Mouse (Mus musculus) hindbrain, embryonic 16.5 days (tissue): ENCODE results near the gene Ptprf. TPM values are rescaled to one million over a fixed set of nuclear protein-coding genes. Genes with fewer than 3 reads are reported as not detected.

Experiments
- ATAC-seq: fragments of 200-750 bp; cut with Nextera tagmentation; 2 replicates; pipeline ENCODE4 v1.8.0; 2017; ENCODE audit warnings: moderate TSS enrichment, moderate library complexity
- H3K27ac ChIP-seq: fragments of 300-500 bp; sonication (generic); 2 replicates; pipeline ENCODE4 v1.5.1; 2014; ENCODE audit warnings: low read depth, mild to moderate bottlenecking, control low read depth, low read length, moderate library complexity
- H3K27me3 ChIP-seq: fragments of 300-500 bp; sonication (generic); replicated peaks from 2 replicates; pipeline ENCODE4 v1.6.1; 2014; ENCODE audit warnings: low read length; ENCODE audit not compliant: control insufficient read depth, insufficient read depth
- H3K36me3 ChIP-seq: fragments of 300-500 bp; sonication (generic); 2 replicates; pipeline ENCODE4 v1.6.1; 2014; ENCODE audit warnings: mild to moderate bottlenecking, low read length, moderate library complexity, mixed read lengths; ENCODE audit not compliant: control insufficient read depth, insufficient read depth
- H3K4me1 ChIP-seq: fragments of 300-500 bp; sonication (generic); 2 replicates; pipeline ENCODE4 v1.6.1; 2014; ENCODE audit warnings: low read depth, low read length; ENCODE audit not compliant: control insufficient read depth, insufficient read depth
- H3K4me2 ChIP-seq: fragments of 300-500 bp; sonication (generic); 2 replicates; pipeline ENCODE4 v1.6.1; 2014; ENCODE audit warnings: mild to moderate bottlenecking, low read length, control low read depth, moderate library complexity
- H3K4me3 ChIP-seq: fragments of 300-500 bp; sonication (generic); 2 replicates; pipeline ENCODE4 v1.5.1; 2014; ENCODE audit warnings: mild to moderate bottlenecking, low read length, control low read depth, moderate library complexity
- H3K9ac ChIP-seq: fragments of 300-500 bp; sonication (generic); 2 replicates; pipeline ENCODE4 v1.6.1; 2014; ENCODE audit warnings: low read depth, mild to moderate bottlenecking, control low read depth, low read length, moderate library complexity
- H3K9me3 ChIP-seq: fragments of 300-500 bp; sonication (generic); 2 replicates; pipeline ENCODE4 v1.6.1; 2014; ENCODE audit warnings: mild to moderate bottlenecking, low read length, moderate library complexity; ENCODE audit not compliant: control insufficient read depth
- WGBS: fragments of 180-500 bp; shearing (Covaris S2); extraction: QIAGEN DNeasy Blood & Tissue Kit; methylation state at CpG from one replicate; pipeline ENCODE4 v1.1.7; 2014; 5-methylcytosine and 5-hydroxymethylcytosine counted together
- polyA plus RNA-seq: library from polyadenylated mRNA; unstranded; fragments of >200 nt; fragmentation: Nextera tagmentation; extraction: Ambion mirVana; gene quantifications from 2 replicates; pipeline ENCODE4 v1.2.1, GENCODE M21; 2015

The Ptprf gene
- polyA plus RNA-seq, 1 experiment from 2014 or later = 71.7 TPM

- ATAC-seq = peak; percentile 5; the same call in 1 of the 2 replicates
- H3K4me2 ChIP-seq = peak overlapping the region; percentile 90
- H3K9me3 ChIP-seq = no peaks in the 10 kb centered on the region
- peak overlapping the region; percentile 91 for H3K27ac ChIP-seq
- H3K36me3 ChIP-seq = no peaks in the 10 kb centered on the region
- no peaks in the 10 kb centered on the region for H3K27me3 ChIP-seq
- H3K4me3 ChIP-seq = peak overlapping the region; percentile 82
- WGBS = under 1% methylated on average over 54 of the region's 84 CpGs
- peak overlapping the region; percentile 95 for H3K9ac ChIP-seq
- peaks cover 21% of the 10 kb centered on the region for H3K4me1 ChIP-seq
These were observed 682 bp downstream of the Ptprf start for GRCm38 (mm10) chr4:118290416-118291030.

GRCm38 (mm10) chr4:118289960-118290415, 1.2 kb downstream of the Ptprf start:
- H3K9me3 ChIP-seq = no peaks in the 10 kb centered on the region
- H3K4me2 ChIP-seq = peak overlapping the region; percentile 90
- H3K27ac ChIP-seq = peak overlapping the region; percentile 91
- WGBS = 1% methylated on average over 12 of the region's 12 CpGs
- ATAC-seq = no peak; the same call in none of the 2 replicates
- H3K9ac ChIP-seq = peak overlapping the region; percentile 95
- peaks cover 21% of the 10 kb centered on the region for H3K4me1 ChIP-seq
- no peaks in the 10 kb centered on the region for H3K36me3 ChIP-seq
- no peaks in the 10 kb centered on the region for H3K27me3 ChIP-seq
- H3K4me3 ChIP-seq = peak overlapping the region; percentile 82

GRCm38 (mm10) chr4:118289266-118289665, 1.9 kb downstream of the Ptprf start:
- peak overlapping the region; percentile 82 for H3K4me3 ChIP-seq
- no peaks in the 10 kb centered on the region for H3K27me3 ChIP-seq
- peak overlapping the region; percentile 91 for H3K27ac ChIP-seq
- H3K4me2 ChIP-seq = peak overlapping the region; percentile 90
- WGBS = 39% methylated on average over 5 of the region's 5 CpGs
- no peak for ATAC-seq
- H3K4me1 ChIP-seq = peaks cover 21% of the 10 kb centered on the region
- H3K9ac ChIP-seq = peak overlapping the region; percentile 95
- no peaks in the 10 kb centered on the region for H3K36me3 ChIP-seq
- no peaks in the 10 kb centered on the region for H3K9me3 ChIP-seq

GRCm38 (mm10) chr4:118288531-118288930, 2.7 kb downstream of the Ptprf start:
- Histone ChIP-seq H3K4me2 (no peak overlapping the region), H3K4me1 (peaks cover 21% of the 10 kb centered on the region), H3K9ac (no peak overlapping the region), H3K36me3 (no peaks in the 10 kb centered on the region), H3K4me3 (no peak overlapping the region), H3K27ac (no peak overlapping the region), H3K27me3 (no peaks in the 10 kb centered on the region), H3K9me3 (no peaks in the 10 kb centered on the region)
- no peak for ATAC-seq
- 69% methylated on average over 6 of the region's 6 CpGs for WGBS

- H3K9me3 ChIP-seq = no peaks in the 10 kb centered on the region
- H3K27ac ChIP-seq = no peak overlapping the region
- H3K4me1 ChIP-seq = peaks cover 22% of the 10 kb centered on the region
- no peak overlapping the region for H3K9ac ChIP-seq
- no peak overlapping the region for H3K4me2 ChIP-seq
- no peaks in the 10 kb centered on the region for H3K27me3 ChIP-seq
- H3K4me3 ChIP-seq = no peak overlapping the region
- WGBS = 84% methylated on average over 5 of the region's 5 CpGs
- no peaks in the 10 kb centered on the region; the same call in 1 of the 2 replicates for H3K36me3 ChIP-seq
- ATAC-seq = no peak
These were observed 5.0 kb downstream of the Ptprf start for GRCm38 (mm10) chr4:118286202-118286601.

GRCm38 (mm10) chr4:118282182-118282562, 9.0 kb downstream of the Ptprf start:
- H3K27ac ChIP-seq = no peak overlapping the region
- H3K4me2 ChIP-seq = no peak overlapping the region
- peaks cover 30% of the 10 kb centered on the region for H3K4me1 ChIP-seq
- H3K27me3 ChIP-seq = no peaks in the 10 kb centered on the region
- H3K9ac ChIP-seq = no peak overlapping the region
- no peak overlapping the region for H3K4me3 ChIP-seq
- no peak for ATAC-seq
- H3K36me3 ChIP-seq = no peaks in the 10 kb centered on the region; the same call in 1 of the 2 replicates
- 67% methylated on average over 1 of the region's 1 CpGs for WGBS
- H3K9me3 ChIP-seq = no peaks in the 10 kb centered on the region

- ATAC-seq = no peak
- Histone ChIP-seq H3K36me3 (no peaks in the 10 kb centered on the region; the same call in 1 of the 2 replicates), H3K4me2 (no peak overlapping the region), H3K27ac (no peak overlapping the region), H3K4me1 (peaks cover 35% of the 10 kb centered on the region), H3K9ac (no peak overlapping the region), H3K9me3 (no peaks in the 10 kb centered on the region), H3K4me3 (no peak overlapping the region), H3K27me3 (no peaks in the 10 kb centered on the region)
- 39% methylated on average over 13 of the region's 13 CpGs for WGBS
These were observed 9.6 kb downstream of the Ptprf start for GRCm38 (mm10) chr4:118281444-118282181.

GRCm38 (mm10) chr4:118280506-118280905, 10.7 kb downstream of the Ptprf start:
- 62% methylated on average over 7 of the region's 7 CpGs for WGBS
- Histone ChIP-seq H3K9me3 (no peaks in the 10 kb centered on the region), H3K27me3 (no peaks in the 10 kb centered on the region), H3K27ac (no peak overlapping the region), H3K4me1 (peaks cover 42% of the 10 kb centered on the region), H3K9ac (no peak overlapping the region), H3K4me2 (no peak overlapping the region), H3K36me3 (no peaks in the 10 kb centered on the region; the same call in 1 of the 2 replicates), H3K4me3 (no peak overlapping the region)
- ATAC-seq = no peak

- peaks cover 3% of the 10 kb centered on the region; the same call in 1 of the 2 replicates for H3K36me3 ChIP-seq
- H3K4me1 ChIP-seq = peaks cover 61% of the 10 kb centered on the region
- peak overlapping the region; percentile 63 for H3K27ac ChIP-seq
- WGBS = 15% methylated on average over 9 of the region's 9 CpGs
- ATAC-seq = peak; percentile 91
- peak overlapping the region; percentile 20 for H3K4me2 ChIP-seq
- H3K27me3 ChIP-seq = no peaks in the 10 kb centered on the region
- no peak overlapping the region for H3K4me3 ChIP-seq
- H3K9me3 ChIP-seq = no peaks in the 10 kb centered on the region
- no peak overlapping the region for H3K9ac ChIP-seq
These were observed 14.5 kb downstream of the Ptprf start for GRCm38 (mm10) chr4:118276520-118277232.
